Mouse (Mus musculus) olfactory bulb, adult 2 months (tissue): ENCODE data around the gene Cyth4. TPM values are rescaled to one million over a fixed set of nuclear protein-coding genes. Genes with fewer than 3 reads are reported as not detected.

ENCODE experiments used
- H3K27ac ChIP-seq: fragments of 200-500 bp; 2 replicates; pipeline ENCODE4 v1.5.1; 2012; ENCODE audit warnings: low read depth, low read length; ENCODE audit not compliant: insufficient read depth
- H3K4me1 ChIP-seq: fragments of 200-500 bp; 2 replicates; pipeline ENCODE4 v1.6.1; 2012; ENCODE audit warnings: low read length; ENCODE audit not compliant: control insufficient read depth, insufficient read depth
- H3K4me3 ChIP-seq: fragments of 200-500 bp; 2 replicates; pipeline ENCODE4 v1.5.1; 2012; ENCODE audit warnings: mild to moderate bottlenecking, low read depth, low read length, moderate library complexity; ENCODE audit not compliant: insufficient read depth
- CTCF ChIP-seq: fragments of 200-500 bp; IDR thresholded peaks from 2 replicates; pipeline ENCODE4 v1.5.1; 2012; ENCODE audit warnings: low read depth, mild to moderate bottlenecking, low read length, moderate library complexity; ENCODE audit not compliant: insufficient read depth
- POLR2A ChIP-seq: fragments of 200-500 bp; IDR thresholded peaks from 2 replicates; pipeline ENCODE4 v1.6.1; 2012; ENCODE audit warnings: mild to moderate bottlenecking, low read depth, low read length, moderate library complexity; ENCODE audit not compliant: insufficient read depth
- WGBS: fragments of 180-500 bp; shearing (Covaris S2); methylation state at CpG from one replicate; pipeline ENCODE4 v1.1.7; 2018; 5-methylcytosine and 5-hydroxymethylcytosine counted together
- polyA plus RNA-seq: library from polyadenylated mRNA; stranded (reverse); fragments of >200 nt; gene quantifications from 2 replicates; pipeline ENCODE4 v1.2.4, GENCODE M21; 2012; ENCODE audit warnings: low replicate concordance; ENCODE audit not compliant: missing spikeins, insufficient read depth, insufficient read length

The Cyth4 gene
- polyA plus RNA-seq, 1 experiment = not detected

GRCm38 (mm10) chr15:78599529-78600193 lies 2.8 kb downstream of the Cyth4 start:
- Histone ChIP-seq H3K27ac (no peak overlapping the region), H3K4me3 (no peak overlapping the region), H3K4me1 (peaks cover 13% of the 10 kb centered on the region)
- TF ChIP-seq POLR2A = no peak
- no peak for TF ChIP-seq CTCF
- 90% methylated on average over 13 of the region's 13 CpGs for WGBS

GRCm38 (mm10) chr15:78601180-78601579 lies 4.3 kb downstream of the Cyth4 start:
- WGBS = 92% methylated on average over 6 of the region's 6 CpGs
- Histone ChIP-seq H3K27ac (no peak overlapping the region), H3K4me3 (no peak overlapping the region), H3K4me1 (peaks cover 27% of the 10 kb centered on the region)
- TF ChIP-seq CTCF (no peak), POLR2A (no peak)

GRCm38 (mm10) chr15:78604255-78604654 lies 7.4 kb downstream of the Cyth4 start:
- Histone ChIP-seq H3K4me3 (no peak overlapping the region), H3K27ac (no peak overlapping the region), H3K4me1 (peaks cover 46% of the 10 kb centered on the region)
- TF ChIP-seq CTCF (no peak), POLR2A (no peak)
- WGBS = 85% methylated on average over 6 of the region's 6 CpGs

GRCm38 (mm10) chr15:78605371-78605791 lies 8.5 kb downstream of the Cyth4 start:
- 58% methylated on average over 3 of the region's 3 CpGs for WGBS
- Histone ChIP-seq H3K27ac (peak overlapping the region; percentile 69; the same call in 1 of the 2 replicates), H3K4me1 (peaks cover 55% of the 10 kb centered on the region), H3K4me3 (no peak overlapping the region)
- no peak for TF ChIP-seq CTCF
- no peak for TF ChIP-seq POLR2A

- WGBS = 44% methylated on average over 6 of the region's 6 CpGs
- H3K4me1 ChIP-seq = peaks cover 61% of the 10 kb centered on the region
- no peak for TF ChIP-seq POLR2A
- TF ChIP-seq CTCF = no peak
- H3K4me3 ChIP-seq = no peak overlapping the region
- peak overlapping the region; percentile 69 for H3K27ac ChIP-seq
These were observed 9.2 kb downstream of the Cyth4 start for GRCm38 (mm10) chr15:78606059-78606458.

GRCm38 (mm10) chr15:78607463-78607862 lies 10.6 kb downstream of the Cyth4 start:
- TF ChIP-seq POLR2A (no peak), CTCF (no peak)
- peak overlapping the region; percentile 81 for H3K27ac ChIP-seq
- H3K4me1 ChIP-seq = peaks cover 73% of the 10 kb centered on the region
- WGBS = 29% methylated on average over 4 of the region's 4 CpGs
- no peak overlapping the region for H3K4me3 ChIP-seq

- no peak overlapping the region for H3K4me3 ChIP-seq
- 29% methylated on average over 12 of the region's 12 CpGs for WGBS
- H3K27ac ChIP-seq = peak overlapping the region; percentile 89
- TF ChIP-seq POLR2A = no peak
- no peak for TF ChIP-seq CTCF
- peaks cover 56% of the 10 kb centered on the region for H3K4me1 ChIP-seq
These were observed 14.0 kb downstream of the Cyth4 start for GRCm38 (mm10) chr15:78610705-78611462.

GRCm38 (mm10) chr15:78614536-78614935 lies 17.7 kb downstream of the Cyth4 start:
- WGBS = 97% methylated on average over 7 of the region's 7 CpGs
- peaks cover 30% of the 10 kb centered on the region for H3K4me1 ChIP-seq
- TF ChIP-seq CTCF = no peak
- TF ChIP-seq POLR2A = no peak
- no peak overlapping the region for H3K27ac ChIP-seq
- no peak overlapping the region for H3K4me3 ChIP-seq

GRCm38 (mm10) chr15:78616973-78617372 lies 20.1 kb downstream of the Cyth4 start:
- no peak overlapping the region for H3K27ac ChIP-seq

More at GRCm38 (mm10) chr15:78616973-78617372, 20.1 kb downstream of the Cyth4 start:
- Histone ChIP-seq H3K4me1 (peaks cover 15% of the 10 kb centered on the region), H3K4me3 (no peak overlapping the region)
- no peak for TF ChIP-seq POLR2A
- WGBS = 76% methylated on average over 2 of the region's 2 CpGs
